Mouse (Mus musculus) monocyte, adult 5-6 weeks (primary cell): Measurements from ENCODE around the gene Igsf8. TPM values are rescaled to one million over a fixed set of nuclear protein-coding genes. Genes with fewer than 3 reads are reported as not detected.

Experiments
- ATAC-seq: fragments of 153-309, 156-312 bp; replicated peaks from 2 replicates; pipeline ENCODE4 v1.8.0; 2017; ENCODE audit warnings: mild to moderate bottlenecking; ENCODE audit not compliant: low TSS enrichment, insufficient number of reproducible peaks, severe bottlenecking, poor library complexity, low FRiP score
- total RNA-seq: library from RNA; stranded (forward); fragments of 200-1000, 200-491, 200-594 nt; gene quantifications from 3 replicates; pipeline ENCODE4 v1.2.3, GENCODE M21; 2017

Igsf8 gene
- total RNA-seq, 1 experiment from 2014 or later: 18.8 TPM

- no peak for ATAC-seq
These were observed 103.2 kb downstream of the Igsf8 start for GRCm38 (mm10) chr1:172364684-172365083.

- peak; percentile 46; the same call in 1 of the 2 replicates for ATAC-seq
These were observed 107.5 kb downstream of the Igsf8 start for GRCm38 (mm10) chr1:172368768-172369418.

Other genes starting within 250 kb of the Igsf8 start
- gene Vangl2, start 233.2 kb upstream of the Igsf8 start, total RNA-seq: 0.67 to 2.7 TPM (median 1.2 TPM) in 3 replicates
- gene Nhlh1, start 204.1 kb upstream of the Igsf8 start, total RNA-seq: not detected in 3 replicates
- 154 to 190 TPM (median 159 TPM) in 3 replicates for gene Copa, start 179.1 kb upstream of the Igsf8 start, total RNA-seq
- 47.2 to 70.4 TPM (median 56.3 TPM) in 3 replicates for gene Ncstn, start 178.8 kb upstream of the Igsf8 start, total RNA-seq
- gene Pex19, start 134.9 kb upstream of the Igsf8 start, total RNA-seq: 42.1 to 57.3 TPM (median 52.1 TPM) in 3 replicates
- gene Dcaf8, start 113.6 kb upstream of the Igsf8 start, total RNA-seq: 77.0 to 164 TPM (median 136 TPM) in 3 replicates
- 23.3 to 71.6 TPM (median 23.9 TPM) in 3 replicates for gene Pea15a, start 54.8 kb upstream of the Igsf8 start, total RNA-seq
- not detected in 3 replicates for gene Casq1, start 41.8 kb upstream of the Igsf8 start, total RNA-seq
- gene Atp1a4, start 3.2 kb upstream of the Igsf8 start, total RNA-seq: 0.43 TPM in 1 of 3 replicates, not detected in the others
- gene Atp1a2, start 36.4 kb downstream of the Igsf8 start, total RNA-seq: not detected in 3 replicates
- gene Kcnj9, start 67.7 kb downstream of the Igsf8 start, total RNA-seq: 0.29 TPM in 1 of 3 replicates, not detected in the others
- not detected in 3 replicates for gene Kcnj10, start 79.6 kb downstream of the Igsf8 start, total RNA-seq
- 17.5 to 26.9 TPM (median 23.7 TPM) in 3 replicates for gene Pigm, start 114.9 kb downstream of the Igsf8 start, total RNA-seq
- gene Slamf9, start 213.7 kb downstream of the Igsf8 start, total RNA-seq: 17.0 to 25.6 TPM (median 21.4 TPM) in 3 replicates
- 1.1 to 6.0 TPM (median 1.2 TPM) in 3 replicates for gene Igsf9, start 220.1 kb downstream of the Igsf8 start, total RNA-seq
- gene Tagln2, start 238.4 kb downstream of the Igsf8 start, total RNA-seq: 185 to 298 TPM (median 202 TPM) in 3 replicates